ENCODE assay signal across 10 mouse cellular contexts in the genomic region with DNA sequence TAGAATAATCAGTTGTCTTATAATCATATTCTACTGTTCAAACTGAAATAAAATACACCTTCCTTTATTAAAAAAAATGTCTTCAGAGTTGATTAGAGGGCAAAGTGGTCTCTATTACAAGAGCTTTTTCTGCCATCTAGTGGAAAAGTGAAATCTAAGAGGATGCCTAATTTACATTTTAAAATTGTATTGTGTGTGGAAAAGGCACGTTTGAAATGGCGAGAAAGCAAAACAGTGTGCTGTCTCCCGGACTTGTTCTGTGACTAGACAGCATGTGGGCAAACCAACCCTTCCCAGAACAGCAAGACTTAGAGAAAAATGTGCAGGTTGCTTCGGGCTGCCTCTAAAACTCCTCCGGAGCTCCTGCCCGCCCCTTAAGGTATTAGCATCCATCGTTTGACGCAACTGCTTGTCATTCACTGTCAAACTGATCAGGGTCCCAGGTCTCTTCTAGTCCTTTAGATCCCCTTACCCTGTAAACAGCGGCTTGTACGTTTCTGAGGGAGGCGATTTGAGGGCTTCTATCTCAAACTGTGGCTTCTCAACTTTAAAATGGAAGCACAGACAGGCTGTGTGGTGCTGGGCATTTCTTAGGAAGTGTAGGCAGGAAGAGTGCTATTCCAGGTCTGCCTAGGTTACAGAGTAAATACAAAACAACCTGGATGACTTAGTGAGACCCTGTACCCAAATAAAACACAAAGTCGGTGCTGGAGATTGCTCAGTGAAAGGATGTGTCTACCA. TPM values are rescaled to one million over a fixed set of nuclear protein-coding genes. Genes with fewer than 3 reads are reported as not detected.
DNase-seq lines count a peak whose midpoint lies in the region; ATAC-seq and TF ChIP-seq lines count a peak whose summit lies in the region.
"Had no signal": no experiment of that assay in that cellular context is flagged by ENCODE, and none has a peak within 500 bp of the region (broad histone marks: within the 10 kb centered on the region; RNA-seq: fewer than 3 reads in every experiment).

No protein-coding gene starts in this region.

- no peak overlapping the region; the same call in 1 of the 2 replicates for H3K9ac ChIP-seq in lung, embryonic 14.5 days
- no peak overlapping the region for H3K9ac ChIP-seq in intestine, embryonic 16.5 days (ENCODE audit: low read depth, low read length)

- H3K27me3 ChIP-seq in lung, embryonic 14.5 days (ENCODE audit: insufficient read depth, low read length) = no peaks in the 10 kb centered on the region
- no peaks in the 10 kb centered on the region for H3K27me3 ChIP-seq in forebrain, embryonic 10.5 days (ENCODE audit: poor library complexity, severe bottlenecking)
- no peaks in the 10 kb centered on the region for H3K27me3 ChIP-seq in intestine, embryonic 16.5 days (replicated peaks; ENCODE audit: control insufficient read depth, insufficient read depth, low read length)

- 35% methylated on average over 12 of the region's 12 CpGs for WGBS in lung, embryonic 14.5 days
- WGBS in forebrain, embryonic 10.5 days = 53% methylated on average over 12 of the region's 12 CpGs
- WGBS in intestine, embryonic 16.5 days = 43% methylated on average over 12 of the region's 12 CpGs

- H3K36me3 ChIP-seq in lung, embryonic 14.5 days (ENCODE audit: insufficient read depth) = no peaks in the 10 kb centered on the region
- no peaks in the 10 kb centered on the region for H3K36me3 ChIP-seq in forebrain, embryonic 10.5 days (replicated peaks)
- no peaks in the 10 kb centered on the region for H3K36me3 ChIP-seq in intestine, embryonic 16.5 days (ENCODE audit: control insufficient read depth, insufficient read depth, low read length)

- intact Hi-C loops in left cerebral cortex, postnatal 14 days (cut with DNase I) = loop anchor here (10.0 kb wide), 1 partner anchor 1688 kb away; no protein-coding TSS in a partner anchor
- intact Hi-C loops in gastrocnemius, postnatal 14 days (cut with DNase I; ENCODE audit: low total_unique reads) = no loop called here

- H3K4me2 ChIP-seq in lung, embryonic 14.5 days = peak overlapping the region; percentile 48
- H3K4me2 ChIP-seq in intestine, embryonic 16.5 days (ENCODE audit: low read depth, low read length) = peak overlapping the region; percentile 20; the same call in 1 of the 2 replicates

- TF ChIP-seq CTCF in lung, embryonic 14.5 days (IDR thresholded peaks at IDR 0.05; ENCODE audit: low read depth) = peak; percentile 50

- H3K9me3 ChIP-seq in lung, embryonic 14.5 days (ENCODE audit: low read depth, low read length) = no peaks in the 10 kb centered on the region
- no peaks in the 10 kb centered on the region; the same call in 1 of the 2 replicates for H3K9me3 ChIP-seq in forebrain, embryonic 10.5 days
- no peaks in the 10 kb centered on the region for H3K9me3 ChIP-seq in intestine, embryonic 16.5 days (ENCODE audit: control insufficient read depth, low read length)

- no peak overlapping the region for H3K27ac ChIP-seq in lung, embryonic 14.5 days (ENCODE audit: low read depth)
- no peak overlapping the region for H3K27ac ChIP-seq in forebrain, embryonic 10.5 days
- H3K27ac ChIP-seq in intestine, embryonic 16.5 days (ENCODE audit: low read length) = no peak overlapping the region
- H3K27ac ChIP-seq: macrophage had no signal

- H3K4me1 ChIP-seq in lung, embryonic 14.5 days (ENCODE audit: insufficient read depth) = no peaks in the 10 kb centered on the region
- H3K4me1 ChIP-seq in forebrain, embryonic 10.5 days = no peaks in the 10 kb centered on the region
- no peaks in the 10 kb centered on the region for H3K4me1 ChIP-seq in intestine, embryonic 16.5 days (ENCODE audit: control insufficient read depth, insufficient read depth, low read length)

- H3K4me3 ChIP-seq in lung, embryonic 14.5 days (ENCODE audit: low read depth, low read length) = no peak overlapping the region
- H3K4me3 ChIP-seq in forebrain, embryonic 10.5 days = peak overlapping the region; percentile 23; the same call in 1 of the 2 replicates
- H3K4me3 ChIP-seq in intestine, embryonic 16.5 days (ENCODE audit: low read length) = no peak overlapping the region

- DNase-seq in lung, embryonic 14.5 days = peak; percentile 81
- no peak for DNase-seq in lung, adult 18-20 months
- no peak for DNase-seq in forebrain, embryonic 10.5 days (ENCODE audit: extremely low spot score, low spot score)
- peak; percentile 30 for DNase-seq in retina, postnatal 1 day
- no peak for DNase-seq in frontal cortex, postnatal 10 days (ENCODE audit: low spot score in 2 of 2)
- DNase-seq in left cerebral cortex, postnatal 14 days (ENCODE audit: low spot score in 2 of 2) = no peak
- no peak for DNase-seq in gastrocnemius, postnatal 14 days

- ATAC-seq in lung, embryonic 14.5 days (ENCODE audit: insufficient read depth) = no peak
- no peak for ATAC-seq in intestine, embryonic 16.5 days

RNA-seq across cellular contexts. Expression of a gene that starts 23.4 kb away (rescaled TPM):
- 68.9 and 71.4 TPM in 2 replicates for polyA plus RNA-seq in lung, embryonic 14.5 days (2014; fragmentation: Nextera tagmentation; extraction: Ambion mirVana)
- polyA plus RNA-seq in forebrain, embryonic 10.5 days (2016; fragmentation: Nextera tagmentation; extraction: Ambion mirVana) = 96.5 and 109 TPM in 2 replicates
- 48.8 and 55.6 TPM in 2 replicates for polyA plus RNA-seq in intestine, embryonic 16.5 days (2015; fragmentation: Nextera tagmentation; extraction: Ambion mirVana)
- 10 to 100 TPM; 46.3 to 48.3 TPM for total RNA-seq in left cerebral cortex, postnatal 14 days (2021)
- 10 to 100 TPM; 20.6 to 21.2 TPM for total RNA-seq in gastrocnemius, postnatal 14 days (2021)

RNA-seq across cellular contexts. Expression of a gene that starts 23.5 kb away (rescaled TPM):
- 79.1 and 93.3 TPM in 2 replicates for polyA plus RNA-seq in lung, embryonic 14.5 days (2014; fragmentation: Nextera tagmentation; extraction: Ambion mirVana)
- polyA plus RNA-seq in forebrain, embryonic 10.5 days (2016; fragmentation: Nextera tagmentation; extraction: Ambion mirVana) = 93.2 and 95.5 TPM in 2 replicates
- polyA plus RNA-seq in intestine, embryonic 16.5 days (2015; fragmentation: Nextera tagmentation; extraction: Ambion mirVana) = 47.7 and 60.1 TPM in 2 replicates
- 1 to 10 TPM; 2.1 to 2.7 TPM for total RNA-seq in left cerebral cortex, postnatal 14 days (2021)
- 1 to 10 TPM; 1.3 to 2.0 TPM for total RNA-seq in gastrocnemius, postnatal 14 days (2021)

RNA-seq across cellular contexts. Expression of a gene that starts 28.4 kb away (rescaled TPM):
- polyA plus RNA-seq in lung, embryonic 14.5 days (2014; fragmentation: Nextera tagmentation; extraction: Ambion mirVana) = 2.0 and 2.1 TPM in 2 replicates
- polyA plus RNA-seq in forebrain, embryonic 10.5 days (2016; fragmentation: Nextera tagmentation; extraction: Ambion mirVana) = 1.2 and 2.3 TPM in 2 replicates
- polyA plus RNA-seq in intestine, embryonic 16.5 days (2015; fragmentation: Nextera tagmentation; extraction: Ambion mirVana) = 0.49 and 0.59 TPM in 2 replicates
- total RNA-seq in left cerebral cortex, postnatal 14 days (2021) = 1 to 10 TPM; 1.1 to 1.3 TPM
- total RNA-seq in gastrocnemius, postnatal 14 days (2021) = 1 to 10 TPM; 2.2 to 2.4 TPM
- polyA plus RNA-seq: gonadal fat pad, adult 2 months had no signal

Comparison
In these comparisons a context has a peak if more than half of its experiments do, and no peak if none do; other contexts are left out.
1. DNase-seq: peak in lung, embryonic 14.5 days (single experiment) and retina, postnatal 1 day (single experiment); none in lung, adult 18-20 months (0 of 2), forebrain, embryonic 10.5 days (single experiment), frontal cortex, postnatal 10 days (0 of 2), left cerebral cortex, postnatal 14 days (0 of 2) and gastrocnemius, postnatal 14 days (single experiment).